Mouse (Mus musculus): ENCODE results near the gene Slc44a3. TPM values are rescaled to one million over a fixed set of nuclear protein-coding genes. Genes with fewer than 3 reads are reported as not detected.
A peak's percentile ranks its signal among the peaks of the same experiment; 100 is the strongest.

Gene Slc44a3
- total and polyA plus RNA-seq, 2 experiments from 2014 or later, result 0.40 to 0.48 TPM

- peaks cover under 1% of the 10 kb centered on the region; the same call in 1 of the 2 replicates for H3K36me3 ChIP-seq (ENCODE audit: insufficient read depth)
- H3K27ac ChIP-seq (ENCODE audit: low read depth, low read length), result no peak overlapping the region
- no peak overlapping the region for H3K4me2 ChIP-seq (ENCODE audit: low read depth)
- H3K27me3 ChIP-seq (ENCODE audit: insufficient read depth, low read length), result no peaks in the 10 kb centered on the region
- DNase-seq, result no peak
- no peak for TF ChIP-seq CTCF (IDR thresholded peaks at IDR 0.05; ENCODE audit: low read depth)
- no peak overlapping the region for H3K4me3 ChIP-seq (ENCODE audit: low read depth, low read length)
- no peak overlapping the region for H3K9ac ChIP-seq
- H3K4me1 ChIP-seq (ENCODE audit: insufficient read depth), result no peaks in the 10 kb centered on the region; the same call in 1 of the 2 replicates
- whole genome bisulfite sequencing, result 83% methylated on average over 7 of the region's 7 CpGs
- no peaks in the 10 kb centered on the region for H3K9me3 ChIP-seq (ENCODE audit: low read length)
- ATAC-seq, result no peak
Observed at GRCm38 (mm10) chr3:121437070-121437469, 95.1 kb downstream of the Slc44a3 start.

GRCm38 (mm10) chr3:121435296-121435695 lies 96.9 kb downstream of the Slc44a3 start:
- H3K9ac ChIP-seq, result no peak overlapping the region
- ATAC-seq (peak; percentile 56), DNase-seq (no peak)
- no peak overlapping the region for H3K4me3 ChIP-seq (ENCODE audit: low read depth, low read length)
- WGBS, result 79% methylated on average over 5 of the region's 5 CpGs
- no peaks in the 10 kb centered on the region for H3K9me3 ChIP-seq (ENCODE audit: low read length)
- H3K4me2 ChIP-seq (ENCODE audit: low read depth), result no peak overlapping the region
- H3K4me1 ChIP-seq (ENCODE audit: insufficient read depth), result peaks cover 4% of the 10 kb centered on the region; the same call in 1 of the 2 replicates
- no peak for TF ChIP-seq CTCF (IDR thresholded peaks at IDR 0.05; ENCODE audit: low read depth)
- H3K27me3 ChIP-seq (ENCODE audit: insufficient read depth, low read length), result no peaks in the 10 kb centered on the region
- H3K27ac ChIP-seq (ENCODE audit: low read depth, low read length), result no peak overlapping the region
- H3K36me3 ChIP-seq (ENCODE audit: insufficient read depth), result no peaks in the 10 kb centered on the region

GRCm38 (mm10) chr3:121433968-121434533 lies 98.2 kb downstream of the Slc44a3 start:
- Histone ChIP-seq H3K27ac (ENCODE audit: low read depth, low read length) (no peak overlapping the region), H3K36me3 (ENCODE audit: insufficient read depth) (no peaks in the 10 kb centered on the region), H3K4me2 (ENCODE audit: low read depth) (no peak overlapping the region), H3K9ac (no peak overlapping the region), H3K27me3 (ENCODE audit: insufficient read depth, low read length) (no peaks in the 10 kb centered on the region), H3K9me3 (ENCODE audit: low read length) (no peaks in the 10 kb centered on the region), H3K4me1 (ENCODE audit: insufficient read depth) (peaks cover 16% of the 10 kb centered on the region), H3K4me3 (ENCODE audit: low read depth, low read length) (no peak overlapping the region)
- no peak for TF ChIP-seq CTCF (IDR thresholded peaks at IDR 0.05; ENCODE audit: low read depth)
- WGBS, result 38% methylated on average over 8 of the region's 8 CpGs
- DNase-seq, result no peak
- ATAC-seq, result peak; percentile 34

- no peak for TF ChIP-seq CTCF (IDR thresholded peaks at IDR 0.05; ENCODE audit: low read depth)
- ATAC-seq (no peak), DNase-seq (no peak)
- H3K27ac ChIP-seq (ENCODE audit: low read depth, low read length), result no peak overlapping the region
- H3K4me2 ChIP-seq (ENCODE audit: low read depth), result no peak overlapping the region
- H3K4me3 ChIP-seq (ENCODE audit: low read depth, low read length), result no peak overlapping the region
- no peaks in the 10 kb centered on the region for H3K9me3 ChIP-seq (ENCODE audit: low read length)
- H3K4me1 ChIP-seq (ENCODE audit: insufficient read depth), result peaks cover 23% of the 10 kb centered on the region
- 86% methylated on average over 6 of the region's 6 CpGs for WGBS
- no peak overlapping the region for H3K9ac ChIP-seq
- H3K36me3 ChIP-seq (ENCODE audit: insufficient read depth), result no peaks in the 10 kb centered on the region
- no peaks in the 10 kb centered on the region for H3K27me3 ChIP-seq (ENCODE audit: insufficient read depth, low read length)
Observed at GRCm38 (mm10) chr3:121433359-121433758, 98.8 kb downstream of the Slc44a3 start.

GRCm38 (mm10) chr3:121430289-121430936 lies 101.8 kb downstream of the Slc44a3 start:
- no peak for TF ChIP-seq CTCF (IDR thresholded peaks at IDR 0.05; ENCODE audit: low read depth)
- Histone ChIP-seq H3K36me3 (ENCODE audit: insufficient read depth) (no peaks in the 10 kb centered on the region), H3K4me1 (ENCODE audit: insufficient read depth) (peaks cover 26% of the 10 kb centered on the region), H3K9ac (no peak overlapping the region), H3K27me3 (ENCODE audit: insufficient read depth, low read length) (no peaks in the 10 kb centered on the region), H3K4me2 (ENCODE audit: low read depth) (peak overlapping the region; percentile 96), H3K9me3 (ENCODE audit: low read length) (no peaks in the 10 kb centered on the region), H3K4me3 (ENCODE audit: low read depth, low read length) (no peak overlapping the region; the same call in 1 of the 2 replicates), H3K27ac (ENCODE audit: low read depth, low read length) (peak overlapping the region; percentile 4; the same call in 1 of the 2 replicates)
- DNase-seq (no peak), ATAC-seq (no peak)
- WGBS, result 32% methylated on average over 7 of the region's 7 CpGs

- peak overlapping the region; percentile 15; the same call in 1 of the 2 replicates for H3K9ac ChIP-seq
- no peaks in the 10 kb centered on the region for H3K9me3 ChIP-seq (ENCODE audit: low read length)
- no peaks in the 10 kb centered on the region for H3K36me3 ChIP-seq (ENCODE audit: insufficient read depth)
- H3K27ac ChIP-seq (ENCODE audit: low read depth, low read length), result no peak overlapping the region
- H3K27me3 ChIP-seq (ENCODE audit: insufficient read depth, low read length), result no peaks in the 10 kb centered on the region
- DNase-seq (no peak), ATAC-seq (no peak)
- peaks cover 26% of the 10 kb centered on the region for H3K4me1 ChIP-seq (ENCODE audit: insufficient read depth)
- H3K4me2 ChIP-seq (ENCODE audit: low read depth), result peak overlapping the region; percentile 96
- H3K4me3 ChIP-seq (ENCODE audit: low read depth, low read length), result peak overlapping the region; percentile 87; the same call in 1 of the 2 replicates
- 23% methylated on average over 3 of the region's 3 CpGs for WGBS
- TF ChIP-seq CTCF (IDR thresholded peaks at IDR 0.05; ENCODE audit: low read depth), result no peak
Observed at GRCm38 (mm10) chr3:121429469-121429868, 102.7 kb downstream of the Slc44a3 start.

GRCm38 (mm10) chr3:121428696-121429259 lies 103.4 kb downstream of the Slc44a3 start:
- Histone ChIP-seq H3K36me3 (ENCODE audit: insufficient read depth) (no peaks in the 10 kb centered on the region), H3K9ac (no peak overlapping the region; the same call in 1 of the 2 replicates), H3K27ac (ENCODE audit: low read depth, low read length) (no peak overlapping the region), H3K4me2 (ENCODE audit: low read depth) (peak overlapping the region; percentile 96), H3K9me3 (ENCODE audit: low read length) (no peaks in the 10 kb centered on the region), H3K4me3 (ENCODE audit: low read depth, low read length) (peak overlapping the region; percentile 87), H3K4me1 (ENCODE audit: insufficient read depth) (peaks cover 26% of the 10 kb centered on the region), H3K27me3 (ENCODE audit: insufficient read depth, low read length) (no peaks in the 10 kb centered on the region)
- no peak for TF ChIP-seq CTCF (IDR thresholded peaks at IDR 0.05; ENCODE audit: low read depth)
- DNase-seq (no peak), ATAC-seq (no peak)
- WGBS, result 35% methylated on average over 11 of the region's 11 CpGs

Measured in forebrain, postnatal 0 days (tissue).